Mouse (Mus musculus) heart, postnatal 14 days (tissue): ENCODE measurements at regions not wholly inside any gene's neighbourhood (a gene's known extent, or its start where the extent isn't known, plus 50 kb on each side); places are given as distances from the start of the nearest gene placed in this dataset.

Experiments used
- DNase-seq, 2 experiments: peaks; one replicate each; pipeline ENCODE4 v3.0.0; 2021 to 2022
- intact Hi-C: fragments of 180-260 bp; cut with DNase I; formaldehyde crosslinking; loops from one replicate; pipeline ENCODE4 v1.15.1; 2025

GRCm38 (mm10) chr5:91302943-91303342, 99.9 kb downstream of the Btc start:
- intact Hi-C loops, result loop anchor here (10.0 kb wide), 1 partner anchor 218 kb away; no protein-coding TSS in a partner anchor
- DNase-seq, result no peak

GRCm38 (mm10) chr5:91303702-91304101, 99.1 kb downstream of the Btc start:
- no peak for DNase-seq
- intact Hi-C loops, result loop anchor here (10.0 kb wide), 1 partner anchor 219 kb away; no protein-coding TSS in a partner anchor

- intact Hi-C loops, result loop anchor here (5.0 to 10.0 kb wide), 2 partner anchors 170 to 222 kb away; partner anchors contain the start of gene Areg
- DNase-seq, result no peak
These were observed 95.8 kb downstream of the Btc start for GRCm38 (mm10) chr5:91307031-91307430.
